Mouse (Mus musculus): ENCODE results near the gene Sarnp. TPM values are rescaled to one million over a fixed set of nuclear protein-coding genes. Genes with fewer than 3 reads are reported as not detected.

Sarnp gene
- polyA plus RNA-seq, 1 experiment = 13.7 TPM

DNA sequence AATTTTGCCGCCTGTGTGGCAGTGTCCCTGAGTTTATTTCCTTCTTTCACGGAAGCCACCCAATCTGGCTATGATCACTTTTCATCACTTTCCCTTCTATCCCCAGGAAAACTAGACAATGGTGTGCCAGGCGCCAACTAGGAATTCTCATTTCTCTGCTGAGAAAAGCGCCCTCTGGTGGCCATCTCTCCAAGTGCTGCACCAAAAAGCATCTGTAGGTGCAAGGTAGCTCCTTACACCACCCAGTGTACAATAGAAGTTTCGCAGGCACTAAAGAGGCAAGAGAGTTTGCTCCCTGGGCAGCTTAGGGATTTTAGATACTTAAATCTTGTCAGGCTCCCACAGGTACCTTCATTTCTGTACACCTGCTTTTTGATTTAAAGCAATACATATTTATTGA, 96.1 kb downstream of the Sarnp start:
- no peaks in the 10 kb centered on the region for H3K27me3 ChIP-seq (replicated peaks; ENCODE audit: control insufficient read depth, insufficient read depth, low read length)
- no peak overlapping the region for H3K4me3 ChIP-seq (ENCODE audit: insufficient read depth, low read depth, low read length)
- TF ChIP-seq POLR2A (IDR thresholded peaks at IDR 0.05; ENCODE audit: low read depth, low read length) (no peak), CTCF (conservative IDR thresholded peaks at IDR 0.05; ENCODE audit: insufficient read depth, insufficient read length, low read depth, low read length) (peak; percentile 96)
- 4% methylated on average over 5 of the region's 5 CpGs for WGBS
- peaks cover 4% of the 10 kb centered on the region; the same call in 1 of the 2 replicates for H3K36me3 ChIP-seq (ENCODE audit: control insufficient read depth, insufficient read depth, low read length)
- H3K27ac ChIP-seq (ENCODE audit: insufficient read depth, low read depth, low read length) = no peak overlapping the region
- DNase-seq = peak; percentile 94
- H3K4me1 ChIP-seq (ENCODE audit: control insufficient read depth, insufficient read depth, low read length) = peaks cover 17% of the 10 kb centered on the region; the same call in 1 of the 2 replicates

DNA sequence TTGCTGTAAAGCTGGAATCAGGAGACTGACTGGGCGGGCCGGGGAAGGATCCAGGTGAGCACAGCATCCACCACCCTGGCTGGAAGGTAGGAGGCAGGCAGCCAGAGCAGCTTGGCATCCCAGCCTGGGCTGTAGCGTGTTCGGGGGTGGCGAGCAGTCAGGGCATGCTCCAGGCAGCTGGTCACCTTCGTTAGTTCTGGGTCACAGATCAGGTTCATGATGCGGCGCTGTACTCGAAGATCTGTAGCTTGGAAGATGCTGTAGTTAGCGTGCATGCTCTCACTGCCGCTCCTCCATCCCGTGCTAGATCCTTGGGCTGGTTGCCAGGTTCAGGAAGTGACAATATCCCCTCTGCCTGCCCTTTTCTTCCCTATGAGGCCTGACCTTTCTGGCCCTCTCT, 96.6 kb downstream of the Sarnp start:
- H3K27ac ChIP-seq (ENCODE audit: insufficient read depth, low read depth, low read length) = no peak overlapping the region
- H3K27me3 ChIP-seq (replicated peaks; ENCODE audit: control insufficient read depth, insufficient read depth, low read length) = no peaks in the 10 kb centered on the region
- 33% methylated on average over 12 of the region's 12 CpGs for WGBS
- peak; percentile 61 for DNase-seq
- peaks cover 21% of the 10 kb centered on the region; the same call in 1 of the 2 replicates for H3K4me1 ChIP-seq (ENCODE audit: control insufficient read depth, insufficient read depth, low read length)
- H3K4me3 ChIP-seq (ENCODE audit: insufficient read depth, low read depth, low read length) = no peak overlapping the region
- peaks cover 4% of the 10 kb centered on the region; the same call in 1 of the 2 replicates for H3K36me3 ChIP-seq (ENCODE audit: control insufficient read depth, insufficient read depth, low read length)
- TF ChIP-seq POLR2A (IDR thresholded peaks at IDR 0.05; ENCODE audit: low read depth, low read length) = peak; percentile 18
- no peak for TF ChIP-seq CTCF (conservative IDR thresholded peaks at IDR 0.05; ENCODE audit: insufficient read depth, insufficient read length, low read depth, low read length)

DNA sequence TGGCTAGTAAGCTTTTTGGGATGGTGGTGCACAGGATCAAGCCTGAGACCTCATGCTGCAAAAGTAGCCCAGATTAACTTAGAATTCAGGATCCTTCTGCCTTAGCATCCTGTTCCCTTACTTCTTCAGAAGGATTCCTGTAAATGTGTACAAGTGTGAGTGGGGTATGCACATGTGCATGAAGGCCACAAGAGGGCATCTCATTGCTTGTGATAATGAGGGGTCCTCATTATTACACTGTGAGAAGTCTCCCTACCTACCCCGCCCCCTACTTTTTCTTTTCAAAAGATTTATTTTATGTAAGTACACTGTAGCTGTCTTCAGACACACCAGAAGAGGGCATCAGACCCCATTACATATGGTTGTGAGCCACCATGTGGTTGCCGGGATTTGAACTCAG, 98.4 kb downstream of the Sarnp start:
- Histone ChIP-seq H3K27me3 (replicated peaks; ENCODE audit: control insufficient read depth, insufficient read depth, low read length) (no peaks in the 10 kb centered on the region), H3K27ac (ENCODE audit: insufficient read depth, low read depth, low read length) (no peak overlapping the region), H3K36me3 (ENCODE audit: control insufficient read depth, insufficient read depth, low read length) (peaks cover 4% of the 10 kb centered on the region; the same call in 1 of the 2 replicates), H3K4me3 (ENCODE audit: insufficient read depth, low read depth, low read length) (no peak overlapping the region), H3K4me1 (ENCODE audit: control insufficient read depth, insufficient read depth, low read length) (peaks cover 32% of the 10 kb centered on the region)
- DNase-seq = no peak
- 90% methylated on average over 2 of the region's 2 CpGs for WGBS
- no peak for TF ChIP-seq POLR2A (IDR thresholded peaks at IDR 0.05; ENCODE audit: low read depth, low read length)
- TF ChIP-seq CTCF (conservative IDR thresholded peaks at IDR 0.05; ENCODE audit: insufficient read depth, insufficient read length, low read depth, low read length) = 0 out of 2 replicates have a peak, but pooled peaks have one; percentile 1

DNA sequence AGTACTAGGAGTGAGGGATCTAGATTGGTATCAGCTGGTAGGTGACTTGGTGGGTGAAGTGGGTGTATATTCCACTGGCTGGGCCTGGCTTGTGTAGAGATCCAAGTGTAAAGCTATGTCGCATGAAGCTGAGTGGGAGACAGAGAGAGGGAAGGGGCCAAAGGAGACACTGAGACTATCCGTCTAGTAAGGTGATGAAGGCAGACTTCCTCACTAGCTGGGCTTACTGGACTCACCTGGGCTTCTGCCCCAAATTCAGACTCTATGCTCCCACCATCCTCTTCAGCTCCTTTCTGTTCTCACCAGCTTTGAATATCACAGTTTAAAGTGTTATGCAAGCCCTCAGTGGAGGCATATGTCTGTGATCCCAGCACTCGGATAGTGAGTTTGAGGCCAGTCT, 99.5 kb downstream of the Sarnp start:
- DNase-seq = no peak

DNA sequence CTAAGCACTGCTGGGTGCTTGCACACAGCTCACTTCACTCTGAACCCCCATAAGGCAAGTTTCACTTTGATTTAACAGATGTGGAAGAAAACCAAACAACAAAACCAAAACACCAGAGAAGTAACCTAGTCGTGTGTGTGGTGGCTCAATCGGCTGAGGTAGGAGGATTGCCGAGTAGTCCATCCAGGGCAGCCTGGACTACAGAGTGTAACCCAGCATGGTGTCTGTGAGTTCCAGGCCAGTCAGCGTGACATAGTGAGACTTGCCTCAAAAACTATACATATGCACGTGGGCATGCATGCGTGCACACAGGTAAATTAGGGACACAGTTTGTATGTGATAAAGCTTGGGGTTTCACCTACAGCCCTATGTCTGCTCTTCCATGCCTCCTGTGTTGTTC, 100.3 kb downstream of the Sarnp start:
- Histone ChIP-seq H3K27ac (ENCODE audit: insufficient read depth, low read depth, low read length) (no peak overlapping the region), H3K27me3 (replicated peaks; ENCODE audit: control insufficient read depth, insufficient read depth, low read length) (no peaks in the 10 kb centered on the region), H3K36me3 (ENCODE audit: control insufficient read depth, insufficient read depth, low read length) (peaks cover 4% of the 10 kb centered on the region; the same call in 1 of the 2 replicates), H3K4me3 (ENCODE audit: insufficient read depth, low read depth, low read length) (no peak overlapping the region), H3K4me1 (ENCODE audit: control insufficient read depth, insufficient read depth, low read length) (peaks cover 49% of the 10 kb centered on the region)
- DNase-seq = no peak
- TF ChIP-seq POLR2A (IDR thresholded peaks at IDR 0.05; ENCODE audit: low read depth, low read length) = no peak
- no peak for TF ChIP-seq CTCF (conservative IDR thresholded peaks at IDR 0.05; ENCODE audit: insufficient read depth, insufficient read length, low read depth, low read length)
- WGBS = 79% methylated on average over 6 of the region's 6 CpGs

More for the DNA sequence above, 99.5 kb downstream of the Sarnp start:
- Histone ChIP-seq H3K36me3 (ENCODE audit: control insufficient read depth, insufficient read depth, low read length) (peaks cover 4% of the 10 kb centered on the region; the same call in 1 of the 2 replicates), H3K4me3 (ENCODE audit: insufficient read depth, low read depth, low read length) (no peak overlapping the region), H3K27ac (ENCODE audit: insufficient read depth, low read depth, low read length) (no peak overlapping the region), H3K4me1 (ENCODE audit: control insufficient read depth, insufficient read depth, low read length) (peaks cover 42% of the 10 kb centered on the region), H3K27me3 (replicated peaks; ENCODE audit: control insufficient read depth, insufficient read depth, low read length) (no peaks in the 10 kb centered on the region)
- TF ChIP-seq POLR2A (IDR thresholded peaks at IDR 0.05; ENCODE audit: low read depth, low read length) (no peak), CTCF (conservative IDR thresholded peaks at IDR 0.05; ENCODE audit: insufficient read depth, insufficient read length, low read depth, low read length) (no peak)
- WGBS = 81% methylated on average over 3 of the region's 3 CpGs

DNA sequence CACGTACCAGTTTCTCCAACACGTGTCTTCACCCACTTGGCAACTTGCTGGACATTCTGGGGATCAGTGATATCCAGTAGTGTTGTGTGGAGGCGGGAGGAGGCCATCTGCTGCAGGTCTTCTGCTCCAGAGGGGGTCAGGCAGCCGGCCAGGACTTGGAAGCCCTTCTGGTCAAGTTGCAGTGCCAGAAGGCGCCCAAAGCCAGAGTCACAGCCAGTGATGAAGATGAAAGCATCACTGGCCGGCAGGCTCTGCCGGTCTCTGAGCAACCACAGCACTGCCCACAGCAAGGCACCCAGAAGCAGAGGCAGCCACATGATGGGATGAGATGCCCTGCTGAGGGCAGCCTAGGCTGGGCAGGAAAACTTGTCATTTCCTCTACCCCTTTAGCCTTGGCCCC, 101.1 kb downstream of the Sarnp start:
- peak; percentile 75 for DNase-seq
- no peaks in the 10 kb centered on the region for H3K27me3 ChIP-seq (replicated peaks; ENCODE audit: control insufficient read depth, insufficient read depth, low read length)
- H3K36me3 ChIP-seq (ENCODE audit: control insufficient read depth, insufficient read depth, low read length) = peaks cover 4% of the 10 kb centered on the region; the same call in 1 of the 2 replicates
- WGBS = 35% methylated on average over 7 of the region's 7 CpGs
- H3K4me3 ChIP-seq (ENCODE audit: insufficient read depth, low read depth, low read length) = no peak overlapping the region
- H3K4me1 ChIP-seq (ENCODE audit: control insufficient read depth, insufficient read depth, low read length) = peaks cover 45% of the 10 kb centered on the region
- TF ChIP-seq POLR2A (IDR thresholded peaks at IDR 0.05; ENCODE audit: low read depth, low read length) = no peak
- no peak for TF ChIP-seq CTCF (conservative IDR thresholded peaks at IDR 0.05; ENCODE audit: insufficient read depth, insufficient read length, low read depth, low read length)
- peak overlapping the region; percentile 32 for H3K27ac ChIP-seq (ENCODE audit: insufficient read depth, low read depth, low read length)

DNA sequence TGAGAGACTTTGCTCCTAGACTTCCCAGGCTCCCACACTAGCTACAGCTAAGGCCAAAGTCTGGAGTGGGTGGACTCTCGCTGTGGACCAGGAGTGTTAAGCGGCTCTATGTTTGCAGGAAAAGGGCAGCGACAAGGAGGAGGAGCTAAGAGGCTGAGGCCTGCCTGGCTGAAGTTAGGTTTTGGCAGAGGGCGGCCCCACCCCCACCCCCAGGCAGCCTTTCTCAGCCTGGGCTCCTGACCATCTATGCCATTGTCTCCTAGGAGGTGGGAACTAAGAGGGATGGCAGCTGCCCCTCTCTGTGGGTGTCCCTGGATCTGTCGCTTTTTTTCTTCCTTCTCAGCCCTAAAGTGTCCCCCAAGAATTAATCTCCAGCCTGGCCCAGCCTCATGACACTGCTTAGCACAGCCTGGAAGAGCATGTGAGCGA, 102.1 kb downstream of the Sarnp start:
- H3K4me1 ChIP-seq (ENCODE audit: control insufficient read depth, insufficient read depth, low read length) = peaks cover 44% of the 10 kb centered on the region
- no peaks in the 10 kb centered on the region for H3K27me3 ChIP-seq (replicated peaks; ENCODE audit: control insufficient read depth, insufficient read depth, low read length)
- 25% methylated on average over 6 of the region's 6 CpGs for WGBS
- H3K36me3 ChIP-seq (ENCODE audit: control insufficient read depth, insufficient read depth, low read length) = no peaks in the 10 kb centered on the region
- peak; percentile 94 for DNase-seq
- TF ChIP-seq CTCF (conservative IDR thresholded peaks at IDR 0.05; ENCODE audit: insufficient read depth, insufficient read length, low read depth, low read length) = no peak
- no peak for TF ChIP-seq POLR2A (IDR thresholded peaks at IDR 0.05; ENCODE audit: low read depth, low read length)
- H3K4me3 ChIP-seq (ENCODE audit: insufficient read depth, low read depth, low read length) = no peak overlapping the region
- H3K27ac ChIP-seq (ENCODE audit: insufficient read depth, low read depth, low read length) = peak overlapping the region; percentile 47

Measured in kidney, adult 2 months (tissue).